Mouse (Mus musculus): Measurements from ENCODE around the gene Zfp865.

DNA sequence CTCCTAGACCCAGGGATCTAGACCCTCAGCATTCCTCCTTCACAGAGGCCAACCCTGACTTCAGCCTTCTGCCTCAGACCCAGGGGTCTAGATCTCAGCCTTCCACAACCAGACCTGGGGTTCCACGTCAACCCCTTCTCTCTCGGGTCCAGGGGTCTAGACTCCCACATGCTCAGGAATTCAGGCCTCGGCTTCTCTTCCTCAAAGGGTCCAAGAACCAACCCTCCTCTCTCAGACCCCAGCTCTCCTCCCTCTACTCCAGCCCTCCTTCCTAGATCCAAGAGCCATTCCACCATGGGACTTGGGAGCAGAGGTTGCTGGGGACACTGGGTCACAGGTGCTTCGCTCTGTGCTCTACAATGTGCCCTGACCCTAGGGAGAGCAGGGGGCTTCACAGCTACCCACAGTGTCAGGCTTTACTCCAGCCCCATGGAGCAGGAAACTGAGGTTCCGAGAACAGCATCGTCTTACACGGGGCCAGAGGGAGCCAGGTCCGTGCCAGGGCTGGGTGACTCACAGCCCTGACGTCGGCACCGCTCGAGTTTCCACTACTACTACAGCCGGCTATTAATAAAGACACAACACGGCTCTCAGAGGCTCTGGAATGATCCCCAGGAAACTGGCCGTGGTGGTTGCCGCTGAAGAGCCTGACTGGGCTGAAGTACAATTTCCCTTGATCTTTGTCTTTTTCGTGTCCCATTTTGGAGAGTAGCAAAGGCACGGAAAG, 47.7 kb upstream of the Zfp865 start:
- no peak for TF ChIP-seq CTCF (IDR thresholded peaks at IDR 0.05; ENCODE audit: borderline replicate concordance, extremely low read depth, insufficient read depth, insufficient read length)
- no peak for TF ChIP-seq POLR2A (IDR thresholded peaks at IDR 0.05; ENCODE audit: borderline replicate concordance, extremely low read depth, insufficient read depth, insufficient read length, poor library complexity, severe bottlenecking)
